Mouse (Mus musculus) lung, postnatal 25 days (tissue): ENCODE measurements around the gene Rufy2.
"Not testable (repeated sequence)": the region's sequence is repeated elsewhere in the genome, so short reads cannot be mapped to it uniquely, and the experiment has no call there.

Source experiments
- DNase-seq: peaks from one replicate; pipeline ENCODE4 v3.0.0; 2022; ENCODE audit warnings: low spot score

Gene Rufy2

DNA sequence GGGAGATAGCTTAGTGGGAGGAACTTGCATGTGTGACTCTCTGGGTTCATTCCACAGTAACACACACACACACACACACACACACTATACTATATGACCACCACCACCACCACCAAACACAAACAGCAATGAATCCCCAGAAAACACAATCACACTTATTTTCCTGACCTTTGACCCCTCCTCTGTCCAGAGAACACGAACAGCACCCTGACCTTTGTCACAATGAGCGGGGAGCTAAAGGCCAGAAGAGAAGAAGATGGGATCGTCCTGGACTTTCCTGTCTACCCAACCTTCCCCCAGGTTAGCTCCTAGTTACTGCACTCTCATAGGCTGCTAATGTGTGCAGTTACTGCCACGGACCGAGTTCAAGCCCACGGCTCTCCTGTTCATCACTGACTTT, 72.0 kb downstream of the Rufy2 start:
- DNase-seq: no peak

DNA sequence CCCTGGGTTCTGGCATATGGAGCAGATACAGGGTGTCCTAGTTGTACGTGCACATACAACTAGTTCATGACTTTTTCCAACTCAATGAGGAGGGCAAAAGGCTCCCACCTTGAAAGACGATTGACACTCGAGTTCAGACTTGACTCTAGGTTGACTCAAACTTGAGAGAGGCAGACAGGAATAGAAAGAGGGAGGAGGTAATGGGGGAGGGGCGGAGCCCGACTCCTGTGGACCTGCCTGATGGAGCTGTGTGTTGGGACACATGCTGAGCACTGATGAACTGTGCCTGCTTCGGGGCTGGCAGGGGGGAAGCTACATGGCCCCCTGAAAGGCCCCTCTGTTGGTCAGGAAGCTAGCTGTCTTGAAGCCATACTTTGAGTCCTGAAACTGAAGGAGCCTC, 73.0 kb downstream of the Rufy2 start:
- DNase-seq: no peak

DNA sequence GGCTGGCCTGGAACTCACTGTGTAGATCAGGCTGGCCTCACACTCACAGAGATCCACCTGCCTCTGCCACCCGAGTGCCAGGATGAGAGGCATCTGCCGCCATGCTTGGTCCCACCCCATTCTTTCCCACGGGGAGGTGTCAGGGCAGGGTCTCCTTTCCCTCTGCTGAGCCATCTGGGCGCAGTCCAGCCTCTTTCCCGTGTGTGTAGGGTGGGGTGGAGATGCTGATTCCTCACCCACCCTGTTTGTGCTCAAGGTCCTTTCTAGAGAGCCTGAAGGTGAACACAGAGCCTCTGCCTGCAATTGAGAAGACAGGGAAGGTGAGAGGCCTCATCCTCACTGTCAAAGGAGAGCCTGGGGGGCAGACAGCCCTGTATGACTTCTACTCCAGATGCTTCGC, 74.0 kb downstream of the Rufy2 start:
- not testable (repeated sequence) for DNase-seq

DNA sequence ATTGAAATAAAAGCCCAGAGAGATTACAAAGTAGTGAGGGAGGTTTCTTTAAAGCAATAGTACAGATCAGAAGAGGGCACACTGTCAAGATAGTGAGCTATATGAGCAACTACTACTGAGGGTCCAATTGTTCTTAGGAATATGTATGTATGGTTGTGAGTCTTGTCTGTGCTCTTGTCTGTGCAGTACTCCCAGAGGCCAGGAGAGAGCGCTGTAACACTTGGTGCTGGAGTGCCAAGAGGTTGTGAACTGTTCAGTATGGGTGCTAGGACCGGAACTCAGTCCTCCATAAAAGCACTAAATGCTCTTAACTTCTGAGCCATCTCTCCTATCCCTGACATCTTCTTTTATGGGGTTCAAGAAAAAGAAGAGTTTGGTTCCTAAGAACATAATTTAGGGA, 74.6 kb downstream of the Rufy2 start:
- DNase-seq: no peak

DNA sequence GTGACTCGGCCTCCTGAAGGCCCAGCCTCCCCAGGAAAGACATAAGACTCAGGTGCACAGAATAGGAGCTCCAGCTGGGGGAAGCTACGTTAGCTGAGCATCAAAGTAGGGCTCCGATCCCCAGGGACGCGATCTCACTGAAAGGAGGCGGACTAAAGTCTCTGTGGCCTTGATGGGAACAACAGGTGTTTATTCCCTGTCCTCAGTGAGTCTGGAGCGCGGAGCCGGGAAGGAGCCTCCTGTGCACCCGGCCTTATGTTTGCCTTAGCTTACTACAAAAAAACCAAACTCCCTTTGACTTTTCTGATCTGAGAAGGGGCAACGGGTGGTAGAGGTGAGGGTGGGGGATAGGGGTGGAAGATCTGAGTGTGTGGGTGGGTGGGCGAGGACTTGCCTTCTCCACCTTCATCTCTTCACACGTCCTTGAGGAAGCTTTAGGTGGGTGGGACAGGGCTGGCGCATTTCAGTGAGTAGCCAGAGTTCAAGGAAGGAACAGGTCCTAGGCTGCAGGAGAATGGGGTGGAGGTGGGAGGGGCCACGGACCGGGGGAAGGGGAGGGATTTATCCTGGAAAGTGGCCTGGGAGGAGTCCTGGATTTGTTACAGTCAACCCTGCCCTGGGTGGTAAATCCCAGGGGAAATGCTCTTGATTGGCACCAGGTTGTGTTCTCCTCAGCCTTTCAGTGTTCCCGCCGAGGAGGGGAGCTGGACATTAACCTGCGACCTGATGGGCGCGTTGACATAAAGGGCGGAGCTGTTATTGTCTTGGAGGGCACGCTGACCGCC, 77.1 kb downstream of the Rufy2 start:
- peak; percentile 41 for DNase-seq

DNA sequence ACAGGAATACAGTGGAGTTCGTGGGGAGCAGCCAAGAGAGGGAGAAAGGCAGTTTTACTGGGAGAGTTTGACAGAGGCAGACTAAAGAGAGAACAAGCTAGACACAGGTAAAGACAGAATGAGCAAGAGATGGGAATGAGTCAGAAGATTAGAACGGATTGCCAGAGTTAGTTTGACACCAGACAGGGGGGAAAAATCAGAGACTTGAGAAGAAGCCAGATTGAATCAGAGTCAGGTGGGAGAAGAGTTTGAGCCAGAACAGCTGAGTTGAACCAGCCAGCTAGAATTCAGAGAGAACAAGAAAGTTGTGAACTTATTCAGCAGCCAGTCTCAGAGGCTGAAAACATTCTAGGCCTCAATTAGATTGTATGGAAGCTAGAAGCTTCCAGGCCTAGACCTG, 79.8 kb downstream of the Rufy2 start, which contains the start of gene Pbld1:
Pbld1 (plus strand) TSS at position 301 of the 400 bp plus-strand sequence.
- DNase-seq: no peak

DNA sequence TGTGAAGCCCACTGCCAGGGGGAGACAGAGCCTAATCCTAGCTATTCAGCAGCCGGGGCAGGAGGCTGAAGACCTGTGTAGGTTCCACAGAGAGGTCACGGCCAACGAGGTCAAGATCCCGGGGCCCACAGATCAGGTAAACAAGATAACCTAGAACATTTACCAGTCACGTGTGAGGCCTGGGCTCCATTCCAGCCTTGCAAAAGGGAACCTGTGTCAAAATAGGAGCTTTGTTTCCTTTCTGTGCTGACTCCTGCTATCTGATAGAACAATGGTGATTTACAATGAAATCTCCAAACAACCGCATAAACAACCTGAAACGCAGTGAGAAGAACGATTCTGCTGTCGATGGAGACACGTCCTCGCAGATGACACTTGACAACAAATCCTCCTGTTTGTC, 80.4 kb downstream of the Rufy2 start:
- DNase-seq: peak; percentile 70

DNA sequence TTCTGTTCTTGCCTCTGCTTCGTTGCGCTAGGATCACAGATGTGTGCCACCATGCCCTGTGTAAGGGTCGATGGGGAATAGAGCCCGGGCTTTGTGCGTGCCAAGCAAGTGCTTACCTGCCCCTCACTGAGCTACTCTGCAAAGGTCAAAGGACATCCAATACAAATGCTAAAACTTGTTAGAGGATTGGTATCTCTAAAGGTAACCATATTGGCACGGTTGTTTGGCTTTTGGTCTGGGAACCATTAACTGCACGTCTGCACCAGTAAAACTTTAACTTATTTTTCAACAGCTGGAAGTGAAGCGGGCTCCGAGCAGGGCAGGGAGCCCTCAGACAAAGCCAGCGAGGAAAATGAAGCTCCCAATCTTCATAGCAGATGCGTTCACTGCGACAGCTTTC, 81.2 kb downstream of the Rufy2 start:
- no peak for DNase-seq

DNA sequence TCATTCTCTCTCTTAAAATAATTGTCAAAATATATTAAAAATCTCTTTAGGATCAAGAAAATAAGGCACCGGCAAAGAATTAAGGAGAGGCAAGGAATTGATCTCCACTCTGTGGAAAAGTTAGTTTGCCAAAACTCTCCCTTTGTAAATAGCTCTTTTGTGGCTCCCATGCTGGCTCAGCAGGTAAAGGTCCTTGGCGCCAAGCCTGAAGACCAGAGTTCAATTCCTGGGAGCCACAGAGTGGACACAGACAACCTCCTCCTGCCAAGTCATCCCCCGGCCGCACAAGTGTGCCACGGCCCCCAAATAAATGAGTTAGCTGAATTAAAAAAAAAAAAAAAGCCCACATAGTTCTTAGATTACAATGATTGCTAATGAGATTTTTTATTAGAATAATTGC, 82.7 kb downstream of the Rufy2 start:
- DNase-seq: no peak

DNA sequence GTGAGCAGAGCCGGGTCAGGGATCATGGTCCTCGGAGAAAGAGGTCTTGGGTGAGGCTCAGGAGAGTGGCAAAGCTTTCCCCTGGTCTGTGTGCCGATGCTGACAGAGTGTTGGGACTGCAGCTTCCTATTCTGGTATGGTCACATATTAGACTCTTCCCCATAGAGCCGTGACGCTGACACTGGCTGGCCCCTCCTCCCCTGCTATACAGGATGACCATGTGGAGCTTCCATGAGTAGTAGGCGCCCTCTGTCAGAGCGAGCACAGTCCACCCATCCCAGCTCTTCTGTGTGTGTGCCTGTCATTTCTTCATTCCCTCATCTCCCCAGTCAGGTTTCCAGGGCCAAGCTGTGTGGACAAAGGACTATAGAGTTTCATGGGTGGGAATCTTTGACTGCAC, 83.3 kb downstream of the Rufy2 start:
- DNase-seq: no peak

DNA sequence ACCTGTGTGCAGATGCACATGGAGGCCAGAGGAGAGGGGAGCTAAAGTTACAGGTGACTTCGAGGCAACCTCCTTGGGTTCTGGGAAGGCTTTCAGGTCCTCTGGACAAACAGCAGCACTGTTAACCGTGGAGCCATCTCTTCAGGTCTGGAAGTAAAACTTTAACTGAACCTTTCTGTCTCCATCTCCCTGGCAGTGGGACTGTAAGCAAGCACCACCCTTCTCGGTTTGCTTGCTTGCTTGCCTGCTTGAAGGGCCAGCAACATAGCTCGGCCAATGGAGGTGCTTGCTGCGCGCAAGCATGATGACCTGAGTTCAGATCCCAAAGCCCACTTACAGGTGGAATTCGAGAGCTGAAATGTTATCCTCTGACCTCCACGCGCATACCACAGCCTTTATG, 84.5 kb downstream of the Rufy2 start:
- DNase-seq: no peak

DNA sequence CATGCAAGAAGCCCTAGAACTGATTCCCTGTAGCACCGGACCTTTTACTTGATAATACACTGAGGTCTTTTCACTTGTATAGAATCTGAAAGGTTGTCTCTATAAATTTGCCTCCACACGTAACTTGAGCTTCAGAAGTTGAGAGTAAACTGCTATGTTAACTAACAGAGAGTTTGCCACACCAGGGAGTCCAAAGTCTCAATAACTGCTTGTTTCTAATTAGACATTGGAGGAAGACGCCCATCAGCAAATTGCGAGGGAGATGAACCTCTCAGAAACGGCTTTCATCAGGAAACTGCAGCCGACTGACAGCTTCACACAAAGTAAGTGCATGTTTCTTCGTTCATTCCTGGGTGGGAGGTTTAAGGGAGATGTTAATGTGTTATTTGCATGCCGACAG, 85.5 kb downstream of the Rufy2 start:
- DNase-seq: no peak

DNA sequence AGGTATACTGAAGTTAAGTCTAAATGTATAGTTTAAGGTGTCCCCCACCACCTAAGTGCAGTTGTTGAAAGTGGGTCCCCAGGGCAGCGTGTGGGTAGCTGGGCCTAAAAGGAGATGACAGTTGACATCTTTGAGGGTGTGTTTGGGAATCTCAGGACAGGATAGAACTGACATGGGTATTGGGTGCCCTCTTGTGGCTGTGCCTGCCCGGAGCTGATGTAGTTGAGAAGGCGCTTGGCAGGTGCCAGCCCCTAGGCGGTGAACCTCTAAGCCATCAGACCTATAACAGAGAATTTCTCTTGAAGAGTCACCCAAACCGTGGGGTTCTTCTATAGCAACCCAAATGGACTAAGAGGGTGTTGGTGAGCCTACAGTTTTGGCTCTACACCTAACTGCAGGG, 86.0 kb downstream of the Rufy2 start:
- peak; percentile 86 for DNase-seq
